Mouse (Mus musculus) adrenal gland, postnatal 25 days (tissue): Measurements from ENCODE around the gene Abhd2. TPM values are rescaled to one million over a fixed set of nuclear protein-coding genes. Genes with fewer than 3 reads are reported as not detected.
A peak's percentile ranks its signal among the peaks of the same experiment; 100 is the strongest.

Experiments
- DNase-seq: peaks from one replicate; pipeline ENCODE4 v3.0.0; 2021; ENCODE audit warnings: mixed read lengths
- long read RNA-seq: library from polyadenylated mRNA; stranded (forward); transcript quantifications from one replicate; pipeline ENCODE4 v2.0.0, GENCODE M21; 2021
- total RNA-seq: library from RNA; stranded (reverse); gene quantifications from 2 replicates; pipeline ENCODE4 v1.2.3, GENCODE M21; 2021

The Abhd2 gene
- total RNA-seq, result 1,323 and 1,340 TPM in 2 replicates
- long read RNA-seq, full-length matches to known transcripts, result 27 of 68 reads
- long read RNA-seq, partial matches to known transcripts, result 2 of 68 reads
- long read RNA-seq, other reads (novel, unspliced or antisense), result 39 of 68 reads

- DNase-seq, result peak; percentile 100
These were observed at the start of gene Abhd2 for GRCm38 (mm10) chr7:79272789-79273718. Abhd2 (plus strand) TSS chr7:79273199.

- DNase-seq, result no peak
These were observed 47.5 kb upstream of the Abhd2 start for GRCm38 (mm10) chr7:79225477-79225876.

GRCm38 (mm10) chr7:79226172-79226571 is 46.8 kb upstream of the Abhd2 start:
- DNase-seq, result no peak

GRCm38 (mm10) chr7:79226834-79227486 is 46.0 kb upstream of the Abhd2 start:
- no peak for DNase-seq

GRCm38 (mm10) chr7:79228471-79228870 is 44.5 kb upstream of the Abhd2 start:
- DNase-seq, result peak; percentile 87

GRCm38 (mm10) chr7:79231577-79231976 is 41.4 kb upstream of the Abhd2 start:
- DNase-seq, result no peak

GRCm38 (mm10) chr7:79232048-79232447 is 41.0 kb upstream of the Abhd2 start:
- DNase-seq, result no peak

- DNase-seq, result peak; percentile 21
These were observed 34.3 kb upstream of the Abhd2 start for GRCm38 (mm10) chr7:79238741-79239140.

GRCm38 (mm10) chr7:79241931-79242625 is 30.9 kb upstream of the Abhd2 start:
- DNase-seq, result no peak

- DNase-seq, result no peak
These were observed 29.8 kb upstream of the Abhd2 start for GRCm38 (mm10) chr7:79243236-79243635.

- peak; percentile 81 for DNase-seq
These were observed 26.8 kb upstream of the Abhd2 start for GRCm38 (mm10) chr7:79246039-79246670.

GRCm38 (mm10) chr7:79247408-79247807 is 25.6 kb upstream of the Abhd2 start:
- DNase-seq, result no peak

GRCm38 (mm10) chr7:79247881-79248389 is 25.1 kb upstream of the Abhd2 start:
- no peak for DNase-seq

GRCm38 (mm10) chr7:79249581-79249980 is 23.4 kb upstream of the Abhd2 start:
- no peak for DNase-seq

GRCm38 (mm10) chr7:79254248-79254888 is 18.6 kb upstream of the Abhd2 start:
- no peak for DNase-seq

- DNase-seq, result no peak
These were observed 17.6 kb upstream of the Abhd2 start for GRCm38 (mm10) chr7:79255350-79255749.

- DNase-seq, result no peak
These were observed 17.2 kb upstream of the Abhd2 start for GRCm38 (mm10) chr7:79255752-79256151.

- no peak for DNase-seq
These were observed 16.3 kb upstream of the Abhd2 start for GRCm38 (mm10) chr7:79256716-79257115.

GRCm38 (mm10) chr7:79258981-79259542 is 13.9 kb upstream of the Abhd2 start:
- DNase-seq, result no peak

- DNase-seq, result peak; percentile 45
These were observed 10.5 kb upstream of the Abhd2 start for GRCm38 (mm10) chr7:79262478-79262877.

GRCm38 (mm10) chr7:79263776-79264175 is 9.2 kb upstream of the Abhd2 start:
- DNase-seq, result no peak
